Mouse (Mus musculus) intestine, embryonic 16.5 days (tissue): ENCODE measurements around the gene Dhx57. TPM values are rescaled to one million over a fixed set of nuclear protein-coding genes. Genes with fewer than 3 reads are reported as not detected.
A peak's percentile ranks its signal among the peaks of the same experiment; 100 is the strongest.

Experiments used
- ATAC-seq: fragments of 200-750 bp; cut with Nextera tagmentation; 2 replicates; pipeline ENCODE4 v1.8.0; 2017; ENCODE audit warnings: moderate TSS enrichment, moderate library complexity
- H3K27ac ChIP-seq: fragments of 300-500 bp; sonication (generic); 2 replicates; pipeline ENCODE4 v1.5.1; 2014; ENCODE audit warnings: mild to moderate bottlenecking, low read length
- H3K27me3 ChIP-seq: fragments of 300-500 bp; sonication (generic); replicated peaks from 2 replicates; pipeline ENCODE4 v1.6.1; 2014; ENCODE audit warnings: low read length, control low read depth, mixed read lengths; ENCODE audit not compliant: control insufficient read depth, insufficient read depth
- H3K36me3 ChIP-seq: fragments of 300-500 bp; sonication (generic); 2 replicates; pipeline ENCODE4 v1.6.1; 2014; ENCODE audit warnings: low read length, control low read depth; ENCODE audit not compliant: control insufficient read depth, insufficient read depth
- H3K4me1 ChIP-seq: fragments of 300-500 bp; sonication (generic); 2 replicates; pipeline ENCODE4 v1.6.1; 2014; ENCODE audit warnings: low read length, control low read depth, mixed read lengths; ENCODE audit not compliant: control insufficient read depth, insufficient read depth
- H3K4me2 ChIP-seq: fragments of 300-500 bp; sonication (generic); 2 replicates; pipeline ENCODE4 v1.6.1; 2014; ENCODE audit warnings: low read depth, low read length, control low read depth
- H3K4me3 ChIP-seq: fragments of 300-500 bp; sonication (generic); 2 replicates; pipeline ENCODE4 v1.5.1; 2014; ENCODE audit warnings: mild to moderate bottlenecking, low read length
- H3K9ac ChIP-seq: fragments of 300-500 bp; sonication (generic); 2 replicates; pipeline ENCODE4 v1.6.1; 2014; ENCODE audit warnings: low read depth, low read length
- H3K9me3 ChIP-seq: fragments of 300-500 bp; sonication (generic); 2 replicates; pipeline ENCODE4 v1.6.1; 2016; ENCODE audit warnings: low read length, control low read depth; ENCODE audit not compliant: control insufficient read depth
- WGBS: fragments of 180-500 bp; shearing (Covaris S2); extraction: QIAGEN DNeasy Blood & Tissue Kit; methylation state at CpG from one replicate; pipeline ENCODE4 v1.1.7; 2014; 5-methylcytosine and 5-hydroxymethylcytosine counted together
- polyA plus RNA-seq: library from polyadenylated mRNA; unstranded; fragments of >200 nt; fragmentation: Nextera tagmentation; extraction: Ambion mirVana; gene quantifications from 2 replicates; pipeline ENCODE4 v1.2.1, GENCODE M21; 2015

Dhx57 gene
- polyA plus RNA-seq: 10.0 and 10.3 TPM in 2 replicates

GRCm38 (mm10) chr17:80290074-80290657 is at the start of gene Dhx57, which contains the start of gene Morn2:
Gene Dhx57 (minus strand): TSS chr17:80290476.
Gene Morn2 (plus strand): TSS chr17:80290203.
- Histone ChIP-seq H3K4me3 (peak within 1 kb of the TSS; percentile 96), H3K4me1 (peaks cover 5% of the 10 kb centered on the region), H3K36me3 (no peaks in the 10 kb centered on the region), H3K27ac (peak within 1 kb of the TSS; percentile 89), H3K27me3 (no peaks in the 10 kb centered on the region), H3K9me3 (no peaks in the 10 kb centered on the region), H3K9ac (peak within 1 kb of the TSS; percentile 91), H3K4me2 (peak within 1 kb of the TSS; percentile 58)
- WGBS: 1% methylated on average over 35 of the region's 35 CpGs
- ATAC-seq: peak; percentile 99

- WGBS: 62% methylated on average over 2 of the region's 2 CpGs
- Histone ChIP-seq H3K4me1 (no peaks in the 10 kb centered on the region), H3K27ac (no peak overlapping the region), H3K4me3 (no peak overlapping the region), H3K27me3 (no peaks in the 10 kb centered on the region), H3K36me3 (no peaks in the 10 kb centered on the region), H3K9ac (no peak overlapping the region), H3K4me2 (no peak overlapping the region), H3K9me3 (no peaks in the 10 kb centered on the region)
- ATAC-seq: no peak; the same call in 1 of the 2 replicates
These were observed 42.1 kb upstream of the Dhx57 start for GRCm38 (mm10) chr17:80332386-80332785.

- Histone ChIP-seq H3K9ac (no peak overlapping the region), H3K27me3 (no peaks in the 10 kb centered on the region), H3K4me3 (no peak overlapping the region), H3K4me1 (no peaks in the 10 kb centered on the region), H3K27ac (no peak overlapping the region), H3K4me2 (no peak overlapping the region), H3K36me3 (no peaks in the 10 kb centered on the region), H3K9me3 (no peaks in the 10 kb centered on the region)
- 81% methylated on average over 3 of the region's 3 CpGs for WGBS
- ATAC-seq: no peak
These were observed 36.2 kb upstream of the Dhx57 start for GRCm38 (mm10) chr17:80326431-80326830.

- Histone ChIP-seq H3K36me3 (no peaks in the 10 kb centered on the region), H3K4me1 (no peaks in the 10 kb centered on the region), H3K27ac (no peak overlapping the region), H3K4me2 (no peak overlapping the region), H3K9me3 (no peaks in the 10 kb centered on the region), H3K9ac (no peak overlapping the region), H3K27me3 (no peaks in the 10 kb centered on the region), H3K4me3 (no peak overlapping the region)
- WGBS: 51% methylated on average over 5 of the region's 5 CpGs
- no peak for ATAC-seq
These were observed 35.2 kb upstream of the Dhx57 start for GRCm38 (mm10) chr17:80325456-80325855.

GRCm38 (mm10) chr17:80324521-80324920 is 34.2 kb upstream of the Dhx57 start:
- H3K27me3 ChIP-seq: no peaks in the 10 kb centered on the region
- H3K9ac ChIP-seq: no peak overlapping the region
- no peaks in the 10 kb centered on the region for H3K4me1 ChIP-seq
- WGBS: 82% methylated on average over 7 of the region's 7 CpGs
- H3K9me3 ChIP-seq: no peaks in the 10 kb centered on the region
- no peaks in the 10 kb centered on the region for H3K36me3 ChIP-seq
- ATAC-seq: no peak
- H3K4me3 ChIP-seq: no peak overlapping the region
- no peak overlapping the region for H3K27ac ChIP-seq
- H3K4me2 ChIP-seq: no peak overlapping the region

GRCm38 (mm10) chr17:80323658-80324057 is 33.4 kb upstream of the Dhx57 start:
- Histone ChIP-seq H3K9ac (no peak overlapping the region), H3K36me3 (no peaks in the 10 kb centered on the region), H3K4me3 (no peak overlapping the region), H3K27me3 (no peaks in the 10 kb centered on the region), H3K4me2 (no peak overlapping the region), H3K9me3 (no peaks in the 10 kb centered on the region), H3K27ac (no peak overlapping the region), H3K4me1 (no peaks in the 10 kb centered on the region)
- no peak for ATAC-seq
- 68% methylated on average over 8 of the region's 8 CpGs for WGBS

GRCm38 (mm10) chr17:80323015-80323414 is 32.7 kb upstream of the Dhx57 start:
- H3K4me1 ChIP-seq: no peaks in the 10 kb centered on the region
- H3K9me3 ChIP-seq: no peaks in the 10 kb centered on the region
- no peak overlapping the region for H3K4me3 ChIP-seq
- no peaks in the 10 kb centered on the region for H3K36me3 ChIP-seq
- no peaks in the 10 kb centered on the region for H3K27me3 ChIP-seq
- H3K9ac ChIP-seq: no peak overlapping the region
- H3K27ac ChIP-seq: no peak overlapping the region
- 76% methylated on average over 4 of the region's 4 CpGs for WGBS
- no peak for ATAC-seq
- no peak overlapping the region for H3K4me2 ChIP-seq

- Histone ChIP-seq H3K4me3 (no peak overlapping the region), H3K27ac (no peak overlapping the region), H3K9ac (no peak overlapping the region), H3K4me2 (no peak overlapping the region), H3K36me3 (no peaks in the 10 kb centered on the region), H3K4me1 (no peaks in the 10 kb centered on the region), H3K27me3 (no peaks in the 10 kb centered on the region), H3K9me3 (no peaks in the 10 kb centered on the region)
- no peak for ATAC-seq
- 87% methylated on average over 6 of the region's 6 CpGs for WGBS
These were observed 32.0 kb upstream of the Dhx57 start for GRCm38 (mm10) chr17:80322228-80322627.

GRCm38 (mm10) chr17:80312405-80312804 is 22.1 kb upstream of the Dhx57 start:
- Histone ChIP-seq H3K4me2 (no peak overlapping the region), H3K4me3 (no peak overlapping the region), H3K9ac (no peak overlapping the region), H3K9me3 (no peaks in the 10 kb centered on the region), H3K27ac (no peak overlapping the region), H3K4me1 (no peaks in the 10 kb centered on the region), H3K27me3 (no peaks in the 10 kb centered on the region), H3K36me3 (no peaks in the 10 kb centered on the region)
- no peak for ATAC-seq
- WGBS: 83% methylated on average over 4 of the region's 4 CpGs

- no peaks in the 10 kb centered on the region for H3K27me3 ChIP-seq
- no peaks in the 10 kb centered on the region for H3K4me1 ChIP-seq
- ATAC-seq: no peak
- no peak overlapping the region for H3K9ac ChIP-seq
- 61% methylated on average over 9 of the region's 9 CpGs for whole genome bisulfite sequencing
- H3K27ac ChIP-seq: no peak overlapping the region
- H3K4me3 ChIP-seq: no peak overlapping the region
- no peaks in the 10 kb centered on the region for H3K36me3 ChIP-seq
- H3K4me2 ChIP-seq: no peak overlapping the region
- H3K9me3 ChIP-seq: no peaks in the 10 kb centered on the region
These were observed 21.5 kb upstream of the Dhx57 start for GRCm38 (mm10) chr17:80311761-80312160.
